Mouse (Mus musculus): ENCODE results near the gene Phb. TPM values are rescaled to one million over a fixed set of nuclear protein-coding genes. Genes with fewer than 3 reads are reported as not detected.
"Not testable (repeated sequence)": the region's sequence is repeated elsewhere in the genome, so short reads cannot be mapped to it uniquely, and the experiment has no call there.

Phb gene
- total RNA-seq, 2 experiments from 2014 or later: 110 to 124 TPM

DNA sequence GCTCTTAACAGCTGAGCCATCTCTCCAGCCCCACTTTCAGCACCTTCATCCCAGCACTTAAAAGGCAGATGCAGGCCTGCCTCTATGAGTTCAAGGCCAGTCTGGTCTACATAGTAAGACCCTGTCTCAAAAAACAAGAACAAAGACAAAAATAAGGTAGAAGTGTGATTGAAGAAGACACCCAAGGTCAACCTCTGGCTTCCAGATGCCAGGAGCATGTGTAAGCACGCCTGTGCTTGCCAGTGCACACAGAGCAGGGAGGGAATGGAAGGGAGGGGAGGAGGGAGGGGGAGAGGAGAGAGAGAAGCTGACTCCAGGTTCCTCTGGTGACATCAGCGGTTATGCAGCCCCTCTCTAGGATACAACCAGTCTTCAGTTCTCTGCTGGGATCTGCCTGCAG is 16.8 kb upstream of the Phb start:
- DNase-seq (ENCODE audit: low spot score in 2 of 2): no peak

DNA sequence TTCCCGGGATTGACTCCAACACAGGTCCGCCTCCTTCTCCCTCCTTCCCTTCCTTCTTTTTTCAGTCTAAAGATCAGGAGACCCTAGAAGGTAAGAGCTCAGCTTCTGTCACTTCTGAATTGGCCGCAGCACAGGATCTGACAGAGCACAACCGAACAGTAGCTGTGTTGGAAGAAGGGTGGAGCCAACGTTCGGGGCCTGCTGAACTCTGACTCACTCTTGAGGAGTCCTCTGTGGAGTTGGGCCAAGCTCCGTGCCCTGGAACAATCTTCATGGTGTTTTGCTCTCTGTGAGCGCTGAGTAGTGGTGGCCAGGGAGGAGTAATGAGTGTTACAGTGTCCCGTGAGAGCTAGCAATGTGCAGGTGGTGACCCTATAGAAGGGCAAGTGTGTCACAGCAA is 15.8 kb upstream of the Phb start:
- DNase-seq (ENCODE audit: low spot score in 2 of 2): no peak

- no peak for DNase-seq (ENCODE audit: low spot score in 2 of 2)
Observed at GRCm38 (mm10) chr11:95657449-95657848, 9.3 kb upstream of the Phb start.

- DNase-seq (ENCODE audit: low spot score in 2 of 2): peak in 1 of 2 experiments; percentile 19
Observed at GRCm38 (mm10) chr11:95667177-95667576, 420 bp downstream of the Phb start.

DNA sequence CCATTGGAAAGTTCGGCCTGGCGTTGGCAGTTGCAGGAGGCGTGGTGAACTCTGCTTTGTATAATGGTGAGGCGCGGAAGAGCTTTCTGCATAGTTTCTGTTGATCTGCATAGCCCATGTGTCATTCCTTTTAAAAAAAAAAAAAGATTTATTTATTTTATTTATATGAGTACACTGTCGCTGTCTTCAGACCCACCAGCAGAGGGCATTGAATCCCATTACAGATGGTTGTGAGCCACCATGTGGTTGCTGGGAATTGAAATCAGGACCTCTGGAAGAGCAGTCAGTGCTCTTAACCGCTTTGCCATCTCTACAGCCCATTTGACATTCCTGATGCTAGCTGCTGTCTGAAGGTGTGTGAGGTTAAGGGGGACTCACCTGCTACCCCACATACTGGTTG is 1.3 kb downstream of the Phb start:
- DNase-seq (ENCODE audit: low spot score in 2 of 2): not testable (repeated sequence)

GRCm38 (mm10) chr11:95675498-95675897 is 8.7 kb downstream of the Phb start:
- DNase-seq (ENCODE audit: low spot score in 2 of 2): no peak

GRCm38 (mm10) chr11:95676307-95676706 is 9.6 kb downstream of the Phb start:
- peak; percentile 56 to 69 for DNase-seq (ENCODE audit: low spot score in 2 of 2)

- no peak for DNase-seq (ENCODE audit: low spot score in 2 of 2)
Observed at GRCm38 (mm10) chr11:95677925-95678701, 11.4 kb downstream of the Phb start.

DNA sequence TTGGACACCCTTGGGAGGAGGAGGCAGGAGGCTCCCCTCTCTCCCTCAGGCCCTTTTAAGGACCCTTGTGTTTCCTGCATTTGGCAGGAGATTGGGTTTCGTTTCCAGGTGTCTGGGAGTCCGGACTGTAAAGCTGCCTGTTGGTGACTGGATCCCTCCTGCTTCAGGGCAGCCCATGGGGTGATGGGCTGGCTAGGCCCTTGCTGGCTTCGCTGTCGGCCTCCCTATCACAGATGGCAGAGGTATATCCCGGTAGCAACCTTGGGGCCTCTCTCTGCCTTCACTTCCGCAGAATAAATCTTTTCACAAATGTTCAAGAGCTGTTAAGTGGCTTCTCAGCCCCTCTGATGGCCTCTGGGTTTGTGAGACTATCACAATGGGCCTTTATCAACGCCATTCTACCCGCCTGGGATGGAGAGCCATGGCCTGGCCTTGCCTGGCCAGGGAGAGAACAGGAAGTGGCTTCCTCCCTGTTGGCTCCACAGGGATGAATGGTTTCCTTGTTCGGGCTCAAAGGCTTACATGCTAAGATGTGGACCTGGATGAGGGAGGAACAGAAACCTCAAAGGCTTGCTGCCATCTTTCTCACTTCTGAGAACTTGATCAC is 15.3 kb downstream of the Phb start:
- DNase-seq (ENCODE audit: low spot score in 2 of 2): no peak

GRCm38 (mm10) chr11:95682946-95683345 is 16.2 kb downstream of the Phb start:
- DNase-seq (ENCODE audit: low spot score in 2 of 2): no peak

- DNase-seq (ENCODE audit: low spot score in 2 of 2): peak; percentile 81 to 83
Observed at GRCm38 (mm10) chr11:95686031-95686430, 19.3 kb downstream of the Phb start.

- no peak for DNase-seq (ENCODE audit: low spot score in 2 of 2)
Observed at GRCm38 (mm10) chr11:95687084-95687656, 20.4 kb downstream of the Phb start.

DNA sequence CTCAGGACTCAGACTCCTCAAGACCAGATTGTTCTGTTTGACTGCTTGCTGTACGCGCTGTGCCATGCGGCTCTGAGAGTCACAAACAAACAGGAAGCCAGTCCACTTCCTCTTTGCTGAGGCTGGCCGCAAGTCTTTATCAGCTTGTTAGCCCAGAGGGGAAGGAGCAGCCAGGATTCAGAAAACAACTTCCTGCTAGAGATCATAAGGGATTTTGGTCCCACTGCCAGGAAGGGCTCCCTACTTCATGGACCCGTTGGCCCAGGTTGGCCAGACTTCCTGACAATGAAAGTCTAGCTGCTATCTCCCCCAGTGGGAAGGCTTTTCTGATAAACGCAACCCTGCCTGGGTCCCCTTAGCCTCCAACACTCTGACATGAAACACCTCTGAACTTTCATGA is 21.8 kb downstream of the Phb start:
- DNase-seq (ENCODE audit: low spot score in 2 of 2): no peak

GRCm38 (mm10) chr11:95688981-95689380 is 22.2 kb downstream of the Phb start:
- DNase-seq (ENCODE audit: low spot score in 2 of 2): no peak

GRCm38 (mm10) chr11:95689544-95689943 is 22.8 kb downstream of the Phb start:
- DNase-seq (ENCODE audit: low spot score in 2 of 2): no peak

- DNase-seq (ENCODE audit: low spot score in 2 of 2): no peak
Observed at GRCm38 (mm10) chr11:95698541-95698940, 31.8 kb downstream of the Phb start.

DNA sequence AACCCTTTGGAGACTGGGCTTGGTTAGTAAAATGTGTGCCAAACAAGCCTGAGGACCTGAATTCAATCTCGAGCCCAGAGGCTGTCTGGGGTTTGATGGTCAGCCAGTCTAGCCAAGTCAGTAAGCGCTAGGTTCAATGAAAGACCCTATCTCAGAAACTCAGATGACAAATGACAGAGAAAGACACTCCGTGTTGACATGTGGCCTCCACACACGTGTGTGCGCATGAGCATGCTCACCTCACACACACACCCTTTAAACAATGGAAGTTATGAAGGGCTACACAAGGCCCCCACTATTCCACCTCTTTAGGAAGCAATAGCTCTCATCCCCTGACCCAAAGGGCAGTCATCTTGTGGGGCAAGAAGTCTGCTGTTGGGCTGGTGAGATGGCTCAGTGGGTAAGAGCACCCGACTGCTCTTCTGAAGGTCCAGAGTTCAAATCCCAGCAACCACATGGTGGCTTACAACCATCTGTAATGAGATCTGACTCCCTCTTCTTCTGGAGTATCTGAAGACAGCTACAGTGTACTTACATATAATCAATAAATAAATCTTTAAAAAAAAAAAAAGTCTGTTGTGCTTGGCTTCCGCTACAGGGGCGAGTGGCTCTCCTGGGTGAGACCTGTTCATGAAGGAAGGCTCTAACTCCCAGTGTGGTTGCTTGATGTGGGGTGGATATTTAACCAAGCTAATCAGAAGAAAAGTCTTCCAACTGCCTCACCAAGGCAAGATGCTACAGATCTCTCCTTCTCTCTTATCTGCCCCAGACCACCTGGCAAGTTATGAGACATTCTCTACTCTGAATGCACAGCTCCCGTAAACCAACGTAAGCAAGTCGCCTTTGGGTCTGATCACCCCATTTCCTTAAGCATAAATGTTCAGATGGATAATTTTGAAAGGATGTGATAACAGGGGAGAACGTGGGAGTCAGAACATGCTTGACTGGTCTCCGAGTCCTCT is 34.3 kb downstream of the Phb start:
- no peak for DNase-seq (ENCODE audit: low spot score in 2 of 2)

- DNase-seq (ENCODE audit: low spot score in 2 of 2): no peak
Observed at GRCm38 (mm10) chr11:95704032-95704969, 37.5 kb downstream of the Phb start.

GRCm38 (mm10) chr11:95704970-95705330 is 38.2 kb downstream of the Phb start:
- DNase-seq (ENCODE audit: low spot score in 2 of 2): no peak

- DNase-seq (ENCODE audit: low spot score in 2 of 2): no peak
Observed at GRCm38 (mm10) chr11:95709534-95710040, 42.8 kb downstream of the Phb start.
